Mouse (Mus musculus) adrenal gland, adult 10 weeks (tissue): ENCODE data around the gene Gm11397. TPM values are rescaled to one million over a fixed set of nuclear protein-coding genes. Genes with fewer than 3 reads are reported as not detected.

Experiments
- polyA plus RNA-seq: library from polyadenylated mRNA; stranded (reverse); fragments of 350-450 nt; fragmentation: Illumina TruSeq; extraction: RNeasy Lipid Tissue Mini Kit (QIAGEN cat#74804); gene quantifications from one replicate; pipeline ENCODE4 v1.2.3, GENCODE M21; 2014; ENCODE audit warnings: low read depth, low replicate concordance

The Gm11397 gene
- polyA plus RNA-seq: not detected

DNA sequence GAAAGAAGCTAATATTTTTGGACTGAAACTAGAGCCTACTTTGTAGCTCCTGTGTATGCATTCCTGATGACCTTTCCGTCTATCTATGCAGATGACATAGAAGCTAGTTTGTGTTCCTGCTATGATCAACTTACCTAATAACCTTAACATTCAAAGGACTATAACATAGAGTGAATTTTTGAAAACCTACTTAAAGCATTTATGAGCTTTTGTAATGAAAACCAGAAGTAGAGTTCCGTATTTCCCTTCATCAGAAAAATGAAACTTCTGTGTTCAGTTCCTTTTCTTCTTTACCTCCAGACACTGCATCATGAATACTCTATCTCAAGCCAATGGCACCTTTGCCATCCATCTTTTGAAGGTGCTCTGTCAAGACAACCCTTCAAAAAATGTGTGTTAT, at the start of gene Gm11397:
Gene Gm11397, plus strand, starts transcription at position 301 of the 400 bp plus-strand sequence.

Other genes starting within 250 kb of the Gm11397 start
- gene Serpinb9c, start 236.0 kb upstream of the Gm11397 start, polyA plus RNA-seq: not detected
- not detected for gene Serpinb9d, start 202.8 kb upstream of the Gm11397 start, polyA plus RNA-seq
- not detected for gene Serpinb9e, start 146.1 kb upstream of the Gm11397 start, polyA plus RNA-seq
- not detected for gene Serpinb9f, start 71.7 kb upstream of the Gm11397 start, polyA plus RNA-seq
- gene Serpinb9g, start 89.0 kb downstream of the Gm11397 start, polyA plus RNA-seq: not detected